Mouse (Mus musculus) retina, postnatal 7 days (tissue): Measurements from ENCODE around the gene Foxe3.

ENCODE experiments used
- DNase-seq: peaks from one replicate; pipeline ENCODE4 v3.0.0-alpha.2; 2012; ENCODE audit warnings: low read depth, low spot score

Foxe3 gene

DNA sequence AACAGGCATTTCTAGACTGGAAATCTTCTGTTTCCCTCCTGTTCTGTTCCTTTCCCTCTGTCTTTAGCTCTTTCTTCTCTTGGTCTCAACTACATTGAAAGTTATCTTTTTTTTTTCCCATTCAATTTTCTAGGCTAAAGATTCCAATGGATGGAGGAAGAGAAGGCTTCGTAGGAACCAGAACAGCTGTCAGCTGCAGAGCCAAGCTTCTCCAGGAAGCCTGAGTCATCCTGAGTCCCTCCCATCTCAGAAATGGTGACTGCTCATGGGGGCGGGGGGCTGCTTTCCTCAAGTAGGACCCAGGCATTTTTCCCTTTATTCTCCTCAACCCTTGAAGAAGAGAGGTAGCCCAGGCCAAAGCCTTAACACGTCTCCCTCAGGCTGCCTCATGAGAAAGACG is 9.8 kb downstream of the Foxe3 start:
- no peak for DNase-seq

DNA sequence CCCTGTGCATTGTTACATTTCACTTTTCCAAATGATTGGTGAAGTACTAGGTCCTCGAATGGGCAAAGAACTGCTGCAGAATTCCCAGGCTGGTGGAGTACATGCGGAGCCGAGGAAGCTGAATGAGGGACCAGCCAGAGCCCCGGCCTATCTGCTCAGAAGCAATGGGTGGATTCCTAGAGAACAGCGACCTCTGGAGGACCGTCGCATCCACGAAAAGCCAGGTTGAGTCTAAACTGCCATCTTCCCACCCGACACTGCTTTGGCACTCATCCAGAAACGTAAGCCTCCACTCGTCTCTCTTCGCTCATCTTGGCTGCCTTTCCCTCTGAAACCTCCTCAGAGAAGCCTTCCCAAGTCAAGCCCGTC is 12.2 kb downstream of the Foxe3 start:
- peak; percentile 56 for DNase-seq

DNA sequence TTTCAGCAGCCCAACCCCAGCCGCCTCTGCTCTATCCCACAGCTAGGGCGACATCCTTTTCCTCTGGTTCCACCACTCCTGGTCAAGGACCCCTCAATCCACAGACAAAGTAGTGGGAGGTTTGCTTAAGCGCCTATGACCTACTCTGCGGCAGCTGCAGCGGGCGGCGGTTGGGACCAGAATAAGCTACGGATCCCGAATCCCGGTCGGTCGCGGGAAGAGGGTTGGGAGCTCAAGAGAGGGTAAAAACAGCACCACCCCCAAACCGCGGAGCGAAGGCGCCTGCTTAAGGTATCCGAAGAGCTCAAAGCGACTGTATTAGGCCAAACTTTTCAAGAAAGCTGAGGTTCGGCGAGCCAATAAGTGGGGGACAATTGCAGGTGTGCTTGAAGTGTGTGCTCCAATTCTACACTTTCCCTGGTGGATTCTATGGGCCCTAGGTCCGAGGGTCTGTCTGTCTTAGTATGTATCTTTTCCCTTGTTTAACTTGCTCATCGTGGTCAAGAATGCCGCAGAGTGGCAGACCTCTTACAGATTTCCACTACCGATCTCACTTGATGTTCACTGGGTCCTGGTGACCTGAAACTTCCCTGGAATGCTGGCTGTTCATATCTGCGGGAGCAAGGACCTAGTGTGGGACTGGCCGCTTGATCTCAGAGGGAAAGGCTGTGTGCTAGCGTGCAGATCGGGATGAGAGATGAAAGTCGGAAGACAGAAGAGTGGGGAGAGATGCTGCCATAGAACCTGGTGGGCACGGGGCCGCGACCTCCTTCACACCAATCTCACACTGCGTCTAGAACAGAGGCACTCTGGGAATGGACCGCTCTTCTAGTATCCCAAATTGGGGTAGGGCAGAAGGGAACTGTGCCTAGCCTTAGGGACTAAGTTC is 12.9 kb downstream of the Foxe3 start:
- DNase-seq = no peak

DNA sequence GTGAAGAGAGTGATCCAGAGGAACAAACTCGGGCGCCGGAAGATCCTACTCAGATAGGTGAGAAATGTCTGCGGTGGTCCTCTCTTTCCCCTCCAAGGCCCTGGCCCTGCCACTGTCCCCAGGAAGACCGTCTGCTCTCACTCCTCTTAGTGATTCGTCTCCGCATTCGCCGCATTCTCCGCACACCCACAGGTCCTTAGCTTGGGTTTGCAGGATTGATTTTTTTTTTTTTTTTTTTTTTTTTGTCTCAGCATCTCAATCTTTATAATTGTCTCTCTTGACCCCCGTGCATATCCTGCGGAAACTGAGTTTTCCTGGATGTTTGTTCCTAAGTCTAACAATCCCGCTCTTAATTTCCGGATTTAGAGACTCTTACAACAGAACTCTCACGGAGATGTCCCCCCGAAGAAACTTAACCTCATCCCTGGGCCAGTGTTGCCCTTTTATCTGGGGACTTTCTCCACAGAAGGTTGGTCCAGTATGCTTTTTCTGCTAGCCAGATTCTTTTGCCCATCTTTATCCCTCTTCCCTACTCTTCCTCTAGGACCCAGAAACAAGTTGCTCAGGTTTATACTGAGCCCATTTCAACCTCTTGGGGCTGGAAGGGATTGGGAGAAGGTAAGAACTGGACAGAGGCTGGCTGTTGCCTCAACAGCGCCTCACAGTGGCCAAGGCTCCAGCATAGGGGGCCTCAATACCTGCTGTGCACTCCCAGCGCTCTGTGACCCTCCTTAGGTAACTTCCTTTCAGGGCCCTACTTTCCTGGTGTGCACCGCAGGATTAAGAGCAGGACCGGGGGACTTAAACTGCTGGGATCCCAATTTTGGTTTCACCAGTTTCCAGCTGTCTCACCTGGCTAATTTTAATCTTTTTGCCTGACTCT is 16.0 kb downstream of the Foxe3 start:
- no peak for DNase-seq

DNA sequence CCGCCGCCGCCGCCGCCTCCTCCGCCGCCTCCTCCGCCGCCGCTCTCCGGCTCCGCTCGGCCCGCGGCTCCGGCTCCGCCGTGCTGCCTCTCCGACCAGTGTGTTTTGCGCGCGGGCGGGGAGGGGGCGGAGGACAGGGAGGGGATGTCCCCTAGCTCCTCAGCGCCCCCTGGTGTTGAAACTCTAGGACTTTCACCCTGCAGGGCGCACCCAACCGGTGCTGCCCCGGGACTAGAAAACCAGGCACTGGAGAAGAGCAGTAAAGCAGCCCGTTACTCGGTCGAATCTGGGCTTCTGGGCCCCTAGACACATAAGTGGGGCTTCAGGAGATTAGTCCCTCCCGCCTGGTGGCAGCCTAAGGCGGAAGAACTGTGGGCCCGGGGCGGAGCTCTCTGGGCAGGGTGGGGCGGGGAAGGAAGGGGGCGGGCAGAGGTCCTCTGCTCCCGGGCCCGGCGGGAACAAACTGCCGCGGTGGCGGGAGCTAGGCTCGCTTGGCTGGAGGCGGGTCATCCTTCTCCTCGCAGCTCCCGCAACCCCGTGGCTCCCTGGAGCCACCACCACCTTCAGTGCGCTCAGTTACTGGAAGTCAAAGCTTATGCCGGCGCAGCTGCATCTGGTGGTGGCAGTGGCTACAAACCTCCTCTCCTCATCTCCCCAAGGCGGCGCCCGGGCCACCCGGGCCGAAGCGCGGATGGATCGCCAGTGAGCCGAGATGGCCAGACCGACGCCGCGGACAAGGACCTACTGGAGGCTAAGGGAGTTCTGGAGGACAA is 16.8 kb downstream of the Foxe3 start, which contains the start of gene Foxd2:
TSS of gene Foxd2 (minus strand) at position 45 of the 773 bp plus-strand sequence.
- peak; percentile 86 for DNase-seq

DNA sequence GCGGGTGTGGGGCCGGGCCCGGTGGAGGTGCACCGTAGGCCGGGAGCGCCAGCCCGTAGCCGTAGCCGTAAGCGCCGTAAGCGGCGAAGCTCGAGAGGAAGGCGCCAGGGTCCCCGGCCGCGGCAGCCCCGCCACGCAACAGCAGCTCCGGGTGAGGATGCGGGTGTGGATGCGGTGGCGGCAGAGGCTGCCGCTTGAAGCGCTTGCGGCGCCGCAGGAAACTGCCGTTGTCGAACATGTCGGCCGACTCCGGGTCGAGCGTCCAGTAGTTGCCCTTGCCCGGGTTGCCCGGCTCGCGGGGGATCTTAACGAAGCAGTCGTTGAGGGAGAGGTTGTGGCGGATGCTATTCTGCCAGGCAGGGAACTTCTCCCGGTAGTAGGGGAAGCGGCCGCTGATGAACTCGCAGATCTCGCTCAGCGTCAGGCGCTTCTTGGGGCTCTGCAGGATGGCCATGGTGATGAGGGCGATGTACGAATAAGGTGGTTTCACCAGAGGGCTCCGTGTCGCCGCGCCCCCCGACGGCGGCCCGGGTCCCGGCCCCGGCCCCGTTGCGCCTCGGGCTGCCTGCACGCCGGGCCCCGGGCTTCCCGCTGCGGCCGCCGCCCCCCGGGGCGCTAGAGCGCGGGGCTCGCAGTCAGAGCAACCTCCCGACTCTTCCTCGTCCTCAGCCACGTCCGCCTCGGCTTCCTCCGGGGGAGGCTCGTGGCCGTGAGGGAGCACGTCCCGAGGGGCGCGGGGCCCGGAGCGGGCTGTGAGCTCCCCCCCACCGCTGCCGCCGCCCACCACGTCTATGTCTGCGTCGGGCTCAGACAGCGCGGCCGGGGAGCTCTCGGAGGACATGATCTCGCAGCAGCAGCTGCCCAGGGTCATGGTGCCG is 17.6 kb downstream of the Foxe3 start:
- no peak for DNase-seq

DNA sequence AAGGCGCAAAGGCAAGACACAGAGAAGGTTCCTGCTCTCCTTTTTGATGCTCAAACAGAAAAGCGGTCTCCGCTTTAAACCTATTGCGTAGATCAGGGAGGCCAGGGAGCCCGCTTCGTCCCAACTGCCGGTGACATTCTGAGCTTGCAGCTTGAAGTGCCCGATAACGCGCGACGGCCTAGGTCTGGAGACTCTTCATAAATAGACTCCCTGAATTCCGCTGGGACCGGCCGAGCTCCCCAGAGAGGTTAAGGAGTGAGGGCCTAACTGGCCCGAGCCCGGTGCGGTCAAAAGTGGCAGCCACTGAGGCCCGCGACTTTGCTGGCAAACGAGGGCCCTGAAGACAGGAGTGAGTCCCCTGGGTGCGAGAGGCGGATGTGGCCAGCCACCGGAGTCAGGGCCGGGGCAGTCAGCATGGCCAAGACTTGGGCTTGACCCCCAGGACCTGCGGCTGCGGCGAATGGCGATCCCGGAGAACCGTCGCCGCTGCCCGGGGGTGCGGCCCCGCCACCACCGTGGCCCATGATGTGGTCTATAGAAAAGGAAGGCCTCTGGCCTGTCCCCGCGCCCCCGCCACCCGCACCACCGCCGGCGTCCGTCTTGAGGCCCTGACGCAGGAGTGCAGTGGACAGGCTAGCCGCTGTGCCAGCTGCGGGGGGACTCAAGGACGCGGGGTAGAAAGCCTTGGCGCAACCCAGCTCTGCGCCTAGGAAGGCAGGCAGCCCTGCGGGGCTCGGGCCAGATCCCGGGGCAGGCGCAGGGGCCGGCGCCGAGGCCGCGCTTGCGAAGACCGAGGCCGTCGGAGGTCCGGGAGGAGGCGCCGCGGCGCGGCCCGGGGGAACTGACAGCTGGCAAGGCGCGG is 18.5 kb downstream of the Foxe3 start:
- DNase-seq = no peak

DNA sequence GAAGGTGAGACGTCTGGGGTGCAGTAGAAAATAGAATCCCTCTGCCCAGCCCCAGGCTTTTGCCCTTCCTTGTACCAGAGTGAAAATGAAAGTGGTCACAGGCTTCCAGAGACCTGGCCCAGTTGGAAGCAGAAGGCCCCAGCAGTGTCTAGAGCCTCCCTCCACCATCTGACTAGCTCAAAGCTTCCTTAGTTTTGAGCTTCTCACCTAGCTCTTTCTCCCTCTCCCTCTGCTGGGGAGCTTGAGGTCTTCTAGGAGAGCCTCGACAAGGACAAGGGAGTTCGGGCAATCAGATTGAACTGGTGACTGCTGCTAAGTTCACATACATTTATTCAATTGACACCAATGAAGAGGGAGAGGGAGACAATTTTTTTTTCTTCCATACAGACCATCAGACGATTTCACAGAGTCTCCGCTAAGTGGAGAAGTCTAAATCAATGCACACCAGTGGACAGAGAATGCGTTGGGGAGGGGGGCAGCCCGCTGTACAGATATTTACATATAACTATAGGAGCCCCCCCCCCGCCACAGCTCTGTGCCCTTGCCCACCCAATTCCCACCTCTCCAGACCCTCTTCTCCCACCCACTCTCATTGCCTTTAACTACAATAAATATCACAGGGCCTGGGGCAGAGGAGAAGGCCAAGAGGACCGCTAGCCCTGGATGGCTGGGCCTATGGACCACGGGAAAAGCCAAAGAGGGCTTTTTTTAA is 19.7 kb downstream of the Foxe3 start:
- no peak for DNase-seq

DNA sequence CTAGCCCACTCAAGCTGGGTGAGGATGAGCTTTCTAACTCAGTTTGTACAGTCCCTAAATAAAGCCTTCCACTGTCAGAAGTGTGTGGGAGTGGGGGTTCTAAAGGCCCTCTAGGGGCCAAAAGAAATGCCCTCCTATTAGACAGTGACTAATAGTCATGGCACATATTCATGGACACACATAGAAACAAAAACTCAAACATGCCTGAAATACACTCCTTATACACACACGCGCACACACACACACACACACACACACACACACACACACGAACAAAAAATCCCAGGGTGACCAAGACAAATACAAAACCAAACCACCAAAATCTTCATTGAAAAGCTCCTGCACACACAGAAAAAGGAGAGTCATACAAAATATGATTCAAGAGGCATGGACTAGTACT is 20.3 kb downstream of the Foxe3 start:
- DNase-seq = no peak

DNA sequence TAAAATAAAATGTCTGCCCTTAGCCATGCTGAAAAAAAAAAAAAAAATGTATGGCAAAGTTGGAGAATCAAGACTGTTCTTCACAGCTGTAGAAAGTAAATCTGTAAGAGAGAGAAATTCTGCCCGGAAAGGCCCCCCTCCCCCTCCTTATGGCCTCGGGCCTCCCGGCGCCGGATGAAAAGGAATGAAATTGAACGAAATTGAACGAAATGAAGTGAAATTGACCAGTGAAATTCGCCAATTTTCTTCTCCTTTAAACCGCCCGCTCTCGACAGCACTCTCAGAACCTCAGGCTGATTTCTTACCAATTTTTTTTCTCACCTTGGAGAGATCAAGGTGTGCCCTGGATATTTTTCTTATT is 22.4 kb downstream of the Foxe3 start:
- DNase-seq = no peak

DNA sequence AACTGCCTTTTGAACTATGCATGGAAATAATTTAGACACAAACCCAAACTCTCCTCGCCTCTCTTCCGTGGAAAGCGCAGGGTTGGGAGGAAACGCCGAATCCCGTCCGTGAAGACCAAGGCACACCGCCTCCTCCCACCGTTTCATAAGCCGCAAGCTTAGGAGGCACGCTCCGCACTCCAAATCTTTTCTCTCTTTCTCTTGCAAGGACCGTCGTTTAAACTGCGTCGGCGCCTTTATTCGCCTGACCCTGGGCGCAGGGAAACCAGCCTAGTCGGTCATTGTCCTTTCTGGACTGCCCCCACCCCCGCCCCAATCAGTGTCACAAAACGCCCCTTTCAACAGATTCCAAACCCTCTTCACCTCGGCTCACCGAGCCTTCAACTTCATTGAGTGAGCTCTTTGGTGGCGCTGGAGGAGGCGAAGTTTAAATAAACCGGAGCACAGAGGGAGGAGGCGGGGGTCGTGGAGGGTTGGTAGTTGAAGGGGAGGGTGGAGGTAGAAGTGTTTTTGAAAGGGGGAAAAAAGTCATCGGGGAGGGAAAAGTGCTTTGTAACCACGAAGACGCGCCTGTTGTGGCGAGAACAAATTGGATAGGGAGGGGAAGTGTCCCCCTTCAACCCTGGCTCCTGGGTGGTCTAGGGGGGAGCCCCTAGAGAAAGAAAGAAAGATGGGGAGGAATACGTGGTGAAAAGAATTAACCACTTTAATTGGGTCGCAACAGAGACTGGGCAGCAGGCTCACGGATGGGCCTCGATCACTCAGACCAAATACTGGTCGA is 23.0 kb downstream of the Foxe3 start:
- DNase-seq = no peak

DNA sequence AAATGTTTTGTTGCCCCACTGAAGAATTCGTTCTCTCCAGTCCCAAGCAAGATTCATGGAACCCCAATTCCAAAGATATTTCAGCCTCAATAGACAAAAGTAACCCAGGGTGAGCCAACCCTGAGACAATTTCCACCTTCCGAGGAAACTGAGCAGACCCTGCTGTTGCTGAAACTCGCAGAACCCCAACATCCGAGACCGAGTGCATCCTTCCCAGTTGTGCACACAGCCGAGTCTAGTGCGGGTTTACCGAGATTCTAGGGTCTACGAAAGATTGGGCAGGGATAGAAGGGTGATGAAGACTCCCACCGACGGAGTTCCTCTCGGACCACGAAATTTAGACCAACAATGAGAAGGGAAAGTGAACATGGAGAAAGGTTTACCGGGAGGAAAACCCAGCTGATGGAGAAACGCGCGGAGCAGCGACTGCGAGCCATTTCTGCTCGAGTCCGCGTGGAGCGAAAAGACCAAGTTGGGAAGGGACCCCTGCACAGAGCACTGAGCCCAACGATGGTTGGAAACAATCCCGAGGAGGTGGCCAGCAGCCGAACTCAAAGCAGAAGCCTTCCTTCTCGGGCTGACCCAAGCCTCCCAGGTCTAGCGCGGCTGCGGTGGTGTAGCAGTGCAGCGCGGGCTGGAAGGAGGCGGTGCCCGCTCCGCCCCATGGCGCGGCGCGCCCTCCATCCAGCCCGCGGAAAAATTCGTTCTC is 24.0 kb downstream of the Foxe3 start:
- DNase-seq = no peak

DNA sequence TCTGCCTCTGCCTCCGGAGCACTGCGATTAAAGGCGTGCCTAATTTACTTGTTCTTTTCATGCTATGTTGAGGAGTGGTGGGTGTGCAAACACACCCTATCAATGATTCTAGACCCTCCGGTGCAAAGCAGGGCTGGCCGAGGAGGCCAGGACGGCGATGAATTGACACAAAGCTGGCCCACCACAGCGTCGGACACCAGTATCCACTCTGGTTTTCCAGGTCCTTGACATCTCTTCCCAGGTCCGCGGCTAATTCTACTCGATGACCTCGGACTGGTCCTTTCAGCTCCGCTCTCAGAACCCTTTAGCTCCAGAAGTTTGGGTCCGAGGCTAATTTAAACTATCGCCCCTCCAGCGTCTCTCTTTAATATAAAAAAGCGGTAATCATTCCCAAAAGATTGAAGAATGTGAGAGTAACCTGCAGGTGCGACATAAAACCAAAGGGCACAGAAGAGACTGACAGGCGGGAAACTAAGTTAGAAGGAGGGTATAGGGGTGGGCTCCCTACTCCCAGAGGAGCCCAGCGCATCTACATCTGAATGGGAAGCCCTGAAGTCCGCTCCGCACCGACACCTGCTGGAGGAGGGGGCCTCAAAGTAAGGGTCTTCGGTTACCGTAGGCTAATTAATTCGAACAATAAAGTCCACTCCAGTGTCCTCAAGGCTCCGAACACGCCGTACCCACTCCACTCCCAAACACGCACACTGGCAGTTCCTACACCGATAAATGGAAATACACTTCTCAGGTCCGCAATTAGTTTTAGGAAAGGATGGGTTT is 24.8 kb downstream of the Foxe3 start:
- no peak for DNase-seq

DNA sequence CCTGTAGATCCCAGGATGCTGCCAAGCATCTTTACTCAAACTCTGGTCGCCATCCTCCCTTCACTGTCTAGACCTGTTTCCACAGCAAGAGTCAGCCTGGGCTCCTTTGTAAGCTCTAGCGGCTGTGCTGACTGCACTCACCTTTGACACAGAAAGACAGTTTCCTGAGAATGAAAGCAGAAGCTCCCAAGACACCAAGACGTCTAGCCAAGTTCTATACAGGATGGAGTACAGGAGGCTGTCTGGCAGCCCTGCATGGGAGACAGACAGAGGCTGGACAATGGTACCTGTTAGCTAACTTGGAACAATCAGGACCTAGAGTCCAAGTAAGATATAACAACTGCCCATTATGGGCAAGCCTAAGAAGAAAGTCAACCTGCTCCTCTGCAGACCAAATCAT is 25.9 kb downstream of the Foxe3 start:
- DNase-seq = no peak

DNA sequence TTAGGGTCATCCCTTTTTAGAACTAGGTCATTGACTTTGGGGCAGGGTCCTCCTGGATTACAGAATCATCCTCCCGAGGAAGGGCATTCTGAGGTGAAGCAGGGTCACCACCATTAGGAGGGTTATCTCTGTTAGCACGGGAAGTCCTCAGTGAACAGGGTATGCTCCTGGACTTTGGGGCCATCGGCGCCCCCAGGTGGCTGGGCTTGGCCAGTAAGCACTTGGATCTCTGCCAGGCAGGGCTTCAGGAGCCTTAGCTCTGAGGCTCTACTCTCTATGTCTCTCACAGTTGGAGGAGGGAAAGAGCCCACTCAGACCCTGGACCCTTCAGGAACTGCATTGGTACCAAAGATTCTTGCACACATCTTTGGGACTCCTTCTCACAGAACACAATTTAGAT is 28.0 kb downstream of the Foxe3 start:
- DNase-seq = no peak

DNA sequence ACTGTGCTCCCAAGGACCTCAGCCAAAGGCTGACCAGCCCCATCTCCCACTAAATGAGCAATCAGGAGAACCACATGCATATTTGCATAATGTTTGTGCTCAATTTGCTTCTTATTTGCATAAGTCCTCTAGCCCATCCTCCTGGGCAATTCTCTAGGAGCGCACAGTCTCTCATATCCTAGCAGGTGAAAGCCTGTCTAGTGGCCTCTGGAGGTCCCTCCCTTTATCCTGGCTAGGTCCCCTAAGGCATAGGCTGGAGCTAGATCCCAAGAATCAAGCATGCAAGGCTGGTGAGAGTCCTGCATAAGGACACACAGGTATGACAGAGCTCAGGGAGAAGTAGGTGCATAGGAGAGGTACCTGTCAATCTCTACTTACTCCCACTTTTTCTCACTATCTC is 43.6 kb downstream of the Foxe3 start:
- DNase-seq = no peak

DNA sequence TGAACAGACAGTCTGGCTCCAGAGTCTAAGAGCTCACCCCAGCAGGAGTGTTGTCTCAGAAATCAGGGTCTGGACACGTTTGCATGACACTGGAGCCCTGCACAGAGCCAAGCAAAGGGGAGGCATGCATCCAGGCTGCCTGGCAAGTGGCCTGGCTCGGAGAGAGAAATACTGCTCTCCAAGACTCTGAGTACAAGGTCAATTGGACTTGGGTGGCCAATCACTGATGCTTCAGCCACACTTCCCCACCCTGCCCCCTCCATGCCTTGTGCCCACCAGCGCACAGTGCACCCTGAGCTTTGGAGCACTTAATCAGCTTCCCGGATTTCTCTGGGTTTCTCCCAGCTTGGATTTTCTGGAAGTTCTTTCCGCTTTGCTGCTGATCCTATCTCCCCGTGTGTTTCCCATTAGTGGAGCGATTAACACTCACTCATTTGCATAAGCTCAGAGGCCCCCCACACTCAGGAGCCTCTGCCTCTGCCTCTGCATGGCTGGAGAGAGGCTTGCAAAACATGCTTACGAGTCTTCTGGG is 49.3 kb downstream of the Foxe3 start:
- peak; percentile 40 for DNase-seq
